Mouse (Mus musculus): ENCODE data around the gene Mtcp1. TPM values are rescaled to one million over a fixed set of nuclear protein-coding genes. Genes with fewer than 3 reads are reported as not detected.
A peak's percentile ranks its signal among the peaks of the same experiment; 100 is the strongest.

Gene Mtcp1
- 8.2 and 8.6 TPM in 2 replicates for polyA plus RNA-seq (2016; fragmentation: Nextera tagmentation; extraction: Ambion mirVana)

DNA sequence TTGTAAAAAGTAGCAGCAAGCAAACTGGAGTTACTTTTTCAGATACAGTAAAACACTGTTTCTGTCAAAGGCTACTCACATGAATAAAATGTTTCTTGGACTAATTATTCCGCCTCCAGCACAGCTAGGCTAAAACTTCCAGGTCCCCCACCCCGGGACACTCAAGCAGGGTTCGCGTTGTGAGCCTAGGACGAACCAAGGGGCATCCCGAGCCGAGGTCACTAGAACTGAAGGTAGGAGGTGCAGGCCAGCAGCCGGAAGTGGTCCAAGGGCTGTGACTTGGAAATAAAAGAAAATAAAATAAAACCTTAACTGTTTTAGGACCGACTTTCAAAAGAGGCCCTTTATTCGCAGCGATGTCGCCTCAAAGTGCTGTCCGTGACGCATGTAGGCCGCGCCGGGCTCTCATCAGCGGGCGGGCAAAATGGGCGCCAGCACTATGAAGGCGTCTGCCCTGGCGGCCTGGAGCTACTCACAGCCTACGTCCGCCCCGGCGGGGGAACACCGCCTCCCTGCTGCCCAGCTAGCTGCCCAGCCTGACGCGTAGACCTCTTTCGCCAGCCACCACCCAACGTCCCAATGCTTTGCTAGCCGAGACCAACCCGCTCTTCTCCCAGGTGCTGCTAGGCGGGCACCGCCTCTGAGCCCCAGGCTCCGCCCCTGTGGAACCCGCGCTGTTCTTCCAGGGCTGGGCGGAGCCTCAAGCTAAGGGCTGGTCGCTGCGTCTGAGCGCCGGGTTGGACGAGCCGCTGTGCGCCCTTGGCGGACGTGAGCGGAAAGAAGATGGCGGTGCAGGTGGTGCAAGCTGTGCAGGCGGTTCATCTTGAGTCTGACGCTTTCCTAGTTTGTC is at the start of gene Mtcp1, which contains the start of the genes Cmc4 and Brcc3:
Gene Mtcp1 (minus strand): TSS at position 653 of the 850 bp plus-strand sequence.
Gene Cmc4 (minus strand): TSS at position 649 of the 850 bp plus-strand sequence.
Gene Brcc3 (plus strand): TSS at position 693 of the 850 bp plus-strand sequence.
- 0 out of 2 replicates have a peak, but pooled peaks cover 4% of the 10 kb centered on the region for H3K4me1 ChIP-seq (replicated peaks)
- DNase-seq (ENCODE audit: low spot score): peak; percentile 88
- H3K27me3 ChIP-seq (ENCODE audit: insufficient read depth, poor library complexity, severe bottlenecking): no peaks in the 10 kb centered on the region
- H3K9me3 ChIP-seq: no peaks in the 10 kb centered on the region
- peak within 1 kb of the TSS; percentile 60 for H3K4me3 ChIP-seq
- 13% methylated on average over 52 of the region's 52 CpGs for WGBS
- peaks cover 7% of the 10 kb centered on the region; the same call in 1 of the 2 replicates for H3K36me3 ChIP-seq
- H3K27ac ChIP-seq: peak within 1 kb of the TSS; percentile 90

DNA sequence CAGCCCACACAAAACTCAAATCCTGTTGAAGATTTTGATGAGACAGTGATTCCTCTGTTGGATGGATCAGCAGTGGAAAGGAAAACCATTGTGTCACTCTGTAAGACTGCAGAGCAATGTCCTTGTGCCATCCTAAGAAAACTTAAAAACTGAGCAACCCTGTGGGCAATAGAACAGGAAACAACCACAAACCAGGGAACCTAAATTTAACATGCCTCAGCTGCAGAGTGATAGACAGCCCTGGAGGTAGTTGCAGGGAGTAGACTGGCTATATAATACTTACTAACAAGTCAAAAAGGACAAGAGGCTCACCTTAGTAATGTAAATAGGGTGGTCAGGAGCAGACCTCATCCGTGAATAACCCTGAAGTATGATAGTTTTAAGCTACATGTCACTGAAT is 38.2 kb upstream of the Mtcp1 start:
- 89% methylated on average over 1 of the region's 1 CpGs for WGBS
- H3K4me1 ChIP-seq (replicated peaks): no peaks in the 10 kb centered on the region
- no peak overlapping the region for H3K4me3 ChIP-seq
- no peaks in the 10 kb centered on the region for H3K27me3 ChIP-seq (ENCODE audit: insufficient read depth, poor library complexity, severe bottlenecking)
- no peak overlapping the region for H3K27ac ChIP-seq
- peaks cover 11% of the 10 kb centered on the region; the same call in 1 of the 2 replicates for H3K9me3 ChIP-seq
- H3K36me3 ChIP-seq: peaks cover 65% of the 10 kb centered on the region
- no peak for DNase-seq (ENCODE audit: low spot score)

- 92% methylated on average over 1 of the region's 1 CpGs for WGBS
- no peak for DNase-seq (ENCODE audit: low spot score)
- Histone ChIP-seq H3K4me3 (no peak overlapping the region), H3K27me3 (ENCODE audit: insufficient read depth, poor library complexity, severe bottlenecking) (no peaks in the 10 kb centered on the region), H3K36me3 (no peaks in the 10 kb centered on the region), H3K27ac (no peak overlapping the region), H3K9me3 (no peaks in the 10 kb centered on the region), H3K4me1 (replicated peaks) (no peaks in the 10 kb centered on the region)
Measured at GRCm38 (mm10) chrX:75409711-75410110, 6.7 kb downstream of the Mtcp1 start.

DNA sequence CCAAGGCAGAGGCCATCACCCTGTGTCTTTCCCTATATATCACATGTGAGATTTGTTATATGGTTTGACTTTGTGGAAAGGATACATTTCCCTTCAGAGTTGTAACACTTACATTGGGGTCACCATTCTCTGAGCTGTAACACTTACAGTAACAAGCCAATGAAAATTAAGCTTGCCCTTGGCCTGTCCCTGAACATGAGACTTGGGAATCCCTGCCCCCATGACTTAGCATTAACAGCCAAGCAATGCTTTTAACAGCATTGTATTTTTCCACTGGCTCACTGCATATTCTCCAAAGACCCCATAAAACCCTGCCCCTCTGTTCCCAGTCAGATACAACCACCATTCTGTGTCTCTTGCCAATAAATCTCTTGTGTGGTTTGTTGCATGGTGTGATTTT is 13.0 kb downstream of the Mtcp1 start:
- Histone ChIP-seq H3K4me3 (no peak overlapping the region), H3K27me3 (ENCODE audit: insufficient read depth, poor library complexity, severe bottlenecking) (no peaks in the 10 kb centered on the region), H3K36me3 (peaks cover 11% of the 10 kb centered on the region; the same call in 1 of the 2 replicates), H3K4me1 (replicated peaks) (no peaks in the 10 kb centered on the region), H3K9me3 (no peaks in the 10 kb centered on the region), H3K27ac (no peak overlapping the region)
- DNase-seq (ENCODE audit: low spot score): no peak

DNA sequence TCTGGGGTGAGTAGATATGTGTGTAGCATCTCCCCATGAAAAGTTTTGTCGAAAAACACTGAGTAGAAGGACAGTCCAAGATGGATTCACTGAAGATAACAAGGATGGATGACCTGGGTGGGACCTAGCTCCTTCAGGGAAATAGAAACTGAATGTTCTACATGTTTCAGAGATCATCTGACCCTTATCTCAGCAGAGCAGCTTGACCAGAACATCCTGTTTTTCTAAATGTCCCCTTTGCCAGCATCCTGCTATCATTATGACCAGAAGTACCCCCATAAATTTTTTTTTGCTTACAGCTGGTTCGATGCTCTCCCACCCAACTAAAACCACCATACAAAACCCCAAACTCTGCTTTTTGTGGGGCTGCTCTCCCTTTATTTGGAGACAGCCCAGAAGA is 13.7 kb downstream of the Mtcp1 start:
- no peaks in the 10 kb centered on the region for H3K4me1 ChIP-seq (replicated peaks)
- no peaks in the 10 kb centered on the region for H3K27me3 ChIP-seq (ENCODE audit: insufficient read depth, poor library complexity, severe bottlenecking)
- no peak overlapping the region for H3K4me3 ChIP-seq
- 86% methylated on average over 2 of the region's 2 CpGs for WGBS
- peaks cover 11% of the 10 kb centered on the region; the same call in 1 of the 2 replicates for H3K36me3 ChIP-seq
- H3K27ac ChIP-seq: no peak overlapping the region
- H3K9me3 ChIP-seq: no peaks in the 10 kb centered on the region
- no peak for DNase-seq (ENCODE audit: low spot score)

GRCm38 (mm10) chrX:75399471-75399870 is 16.9 kb downstream of the Mtcp1 start:
- H3K4me1 ChIP-seq (replicated peaks): no peaks in the 10 kb centered on the region
- DNase-seq (ENCODE audit: low spot score): no peak
- H3K4me3 ChIP-seq: no peak overlapping the region
- 90% methylated on average over 1 of the region's 1 CpGs for WGBS
- H3K36me3 ChIP-seq: peaks cover 12% of the 10 kb centered on the region; the same call in 1 of the 2 replicates
- no peak overlapping the region for H3K27ac ChIP-seq
- H3K9me3 ChIP-seq: no peaks in the 10 kb centered on the region
- H3K27me3 ChIP-seq (ENCODE audit: insufficient read depth, poor library complexity, severe bottlenecking): no peaks in the 10 kb centered on the region

DNA sequence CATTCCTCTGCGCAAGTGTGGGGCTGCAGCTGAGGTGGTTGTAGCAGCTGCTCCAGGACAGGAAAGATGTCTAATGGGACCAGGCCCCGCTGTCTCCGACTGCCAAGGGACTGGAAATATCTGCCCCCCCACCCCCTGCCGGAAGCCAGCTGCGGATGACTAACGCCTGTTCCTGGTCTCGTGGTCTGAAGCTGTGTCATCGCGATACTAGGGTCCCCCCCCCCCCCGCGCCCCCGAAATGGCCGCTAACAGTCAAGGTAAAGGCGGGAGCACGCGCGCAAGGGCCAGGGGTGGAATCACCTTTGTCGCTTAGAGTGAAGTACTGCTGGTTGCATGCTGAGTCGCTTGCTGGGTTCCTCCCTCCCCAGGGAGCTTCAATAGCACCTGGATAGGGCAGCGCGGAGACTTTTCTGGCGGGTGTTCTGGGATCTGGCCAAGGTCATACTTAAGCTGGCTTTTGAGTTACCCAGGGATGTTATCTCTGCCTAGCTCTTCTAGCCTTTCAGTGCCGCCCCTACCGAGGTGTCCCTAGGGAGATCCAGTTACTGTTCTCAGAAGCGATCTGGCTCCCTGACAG is 34.1 kb downstream of the Mtcp1 start, which contains the start of the genes Fundc2 and F8:
Gene Fundc2 (plus strand): TSS at position 205 of the 577 bp plus-strand sequence.
Gene F8 (minus strand): TSS at position 421 of the 577 bp plus-strand sequence.
- peak; percentile 85 for DNase-seq (ENCODE audit: low spot score)
- 11% methylated on average over 25 of the region's 25 CpGs for WGBS
- Histone ChIP-seq H3K27me3 (ENCODE audit: insufficient read depth, poor library complexity, severe bottlenecking) (no peaks in the 10 kb centered on the region), H3K4me3 (peak within 1 kb of the TSS; percentile 56), H3K27ac (peak within 1 kb of the TSS; percentile 87), H3K9me3 (no peaks in the 10 kb centered on the region), H3K36me3 (no peaks in the 10 kb centered on the region), H3K4me1 (replicated peaks) (no peaks in the 10 kb centered on the region)

DNA sequence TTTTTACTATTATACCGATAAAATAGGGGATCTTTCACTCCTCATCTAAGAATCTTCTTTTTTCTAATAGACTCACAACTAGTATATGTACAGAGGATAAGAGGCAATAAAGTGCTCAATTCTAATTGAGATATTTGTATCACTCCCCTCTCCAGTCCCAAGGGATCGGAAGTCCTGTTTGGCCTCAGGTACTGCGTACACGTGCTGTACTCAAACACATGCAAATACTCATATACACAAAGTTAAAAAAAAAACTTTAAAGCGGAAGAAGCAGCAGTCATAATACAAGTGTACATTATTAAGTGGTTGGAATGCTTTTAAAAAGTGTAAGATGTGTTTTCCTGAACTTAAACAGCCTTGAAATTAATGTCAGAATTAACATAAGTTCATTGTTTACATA is 34.7 kb downstream of the Mtcp1 start:
- Histone ChIP-seq H3K27ac (peak overlapping the region; percentile 87), H3K4me1 (replicated peaks) (no peaks in the 10 kb centered on the region), H3K4me3 (peak overlapping the region; percentile 56), H3K36me3 (no peaks in the 10 kb centered on the region), H3K9me3 (no peaks in the 10 kb centered on the region), H3K27me3 (ENCODE audit: insufficient read depth, poor library complexity, severe bottlenecking) (no peaks in the 10 kb centered on the region)
- 77% methylated on average over 5 of the region's 5 CpGs for whole genome bisulfite sequencing
- DNase-seq (ENCODE audit: low spot score): no peak

GRCm38 (mm10) chrX:75381176-75381575 is 35.2 kb downstream of the Mtcp1 start:
- no peaks in the 10 kb centered on the region for H3K9me3 ChIP-seq
- no peak overlapping the region for H3K4me3 ChIP-seq
- H3K27me3 ChIP-seq (ENCODE audit: insufficient read depth, poor library complexity, severe bottlenecking): no peaks in the 10 kb centered on the region
- 88% methylated on average over 1 of the region's 1 CpGs for WGBS
- no peaks in the 10 kb centered on the region for H3K36me3 ChIP-seq
- DNase-seq (ENCODE audit: low spot score): no peak
- H3K27ac ChIP-seq: no peak overlapping the region
- no peaks in the 10 kb centered on the region for H3K4me1 ChIP-seq (replicated peaks)

DNA sequence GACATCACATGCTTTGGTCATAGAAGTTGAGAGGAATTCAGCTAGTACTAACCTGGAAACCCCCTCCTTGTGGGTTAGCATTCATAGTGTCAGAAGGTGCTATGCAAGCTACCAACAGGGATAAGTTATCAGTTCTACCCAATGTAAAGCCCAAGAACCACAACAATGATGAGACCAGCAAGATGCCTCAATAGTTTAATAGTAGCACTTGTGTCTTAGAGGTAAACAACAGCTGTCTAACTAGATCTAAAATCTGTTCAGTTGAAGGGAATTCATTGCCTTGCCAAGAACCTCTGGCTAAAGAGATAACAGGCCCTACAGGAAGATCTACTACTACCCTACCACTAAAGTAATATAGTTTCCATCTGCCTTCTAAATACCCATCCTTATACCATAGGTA is 39.6 kb downstream of the Mtcp1 start:
- Histone ChIP-seq H3K36me3 (no peaks in the 10 kb centered on the region), H3K27ac (no peak overlapping the region), H3K4me3 (no peak overlapping the region), H3K9me3 (no peaks in the 10 kb centered on the region), H3K4me1 (replicated peaks) (no peaks in the 10 kb centered on the region), H3K27me3 (ENCODE audit: insufficient read depth, poor library complexity, severe bottlenecking) (no peaks in the 10 kb centered on the region)
- no peak for DNase-seq (ENCODE audit: low spot score)

GRCm38 (mm10) chrX:75372666-75373425 is 43.5 kb downstream of the Mtcp1 start:
- Histone ChIP-seq H3K4me3 (no peak overlapping the region), H3K36me3 (no peaks in the 10 kb centered on the region), H3K9me3 (no peaks in the 10 kb centered on the region), H3K27me3 (ENCODE audit: insufficient read depth, poor library complexity, severe bottlenecking) (no peaks in the 10 kb centered on the region), H3K4me1 (replicated peaks) (no peaks in the 10 kb centered on the region), H3K27ac (no peak overlapping the region)
- DNase-seq (ENCODE audit: low spot score): no peak
- 90% methylated on average over 2 of the region's 2 CpGs for WGBS

DNA sequence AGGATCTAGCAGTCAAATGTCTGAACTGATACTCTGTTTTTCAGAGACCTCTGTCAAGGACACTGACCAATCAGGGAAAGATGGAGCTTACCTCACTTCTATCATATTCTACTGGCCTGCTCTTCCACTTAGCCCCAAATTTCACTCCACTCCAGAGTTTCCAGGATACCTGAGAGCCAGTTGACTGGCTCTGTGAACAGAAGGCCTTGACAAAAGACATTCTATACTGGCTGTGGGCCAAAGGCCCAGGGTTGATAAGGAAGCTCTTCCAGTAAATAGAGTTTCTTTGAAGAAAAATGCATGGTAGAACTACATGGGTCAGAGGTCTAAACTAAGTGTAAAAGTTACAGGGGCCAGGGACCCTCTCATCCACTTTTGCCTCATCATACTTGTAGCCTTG is 46.2 kb downstream of the Mtcp1 start:
- H3K27me3 ChIP-seq (ENCODE audit: insufficient read depth, poor library complexity, severe bottlenecking): no peaks in the 10 kb centered on the region
- no peaks in the 10 kb centered on the region for H3K36me3 ChIP-seq
- no peaks in the 10 kb centered on the region for H3K4me1 ChIP-seq (replicated peaks)
- DNase-seq (ENCODE audit: low spot score): no peak
- H3K4me3 ChIP-seq: no peak overlapping the region
- H3K9me3 ChIP-seq: no peaks in the 10 kb centered on the region
- H3K27ac ChIP-seq: no peak overlapping the region

Measured in hindbrain, embryonic 10.5 days (tissue).